Mouse (Mus musculus): ENCODE data around the gene Ctdnep1.
A peak's percentile ranks its signal among the peaks of the same experiment; 100 is the strongest.
"Not testable (repeated sequence)": the region's sequence is repeated elsewhere in the genome, so short reads cannot be mapped to it uniquely, and the experiment has no call there.

Ctdnep1 gene

DNA sequence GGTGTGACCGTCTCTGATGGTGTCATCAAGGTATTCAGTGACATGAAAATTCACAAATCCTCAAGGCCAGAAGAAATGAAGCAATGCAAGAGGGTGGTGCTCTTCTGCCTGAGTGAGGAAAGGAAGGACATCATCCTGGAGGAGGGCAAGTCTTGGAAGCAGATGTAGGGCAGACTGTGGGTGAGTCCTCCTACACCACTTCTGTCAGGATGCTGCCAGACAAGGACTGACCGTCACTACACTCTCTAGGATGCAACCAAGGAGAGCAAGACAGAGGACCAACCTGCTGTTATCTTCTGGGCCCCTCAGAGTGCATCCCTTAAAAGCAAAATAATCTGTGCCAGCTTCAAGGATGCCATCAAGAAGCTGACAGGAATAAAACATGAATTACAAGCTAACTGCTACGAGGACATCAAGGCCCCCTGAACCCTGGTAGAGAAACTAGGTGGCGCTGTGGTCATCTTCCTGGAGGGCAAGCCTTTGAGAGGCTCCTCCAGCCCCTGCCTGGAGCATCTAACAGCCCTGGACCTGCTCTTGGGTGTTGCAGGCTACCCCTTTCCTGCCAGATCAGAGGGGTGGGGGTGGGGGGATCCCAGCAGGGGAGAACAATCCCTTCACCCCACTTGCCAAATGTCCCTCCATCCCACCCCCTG is 30.0 kb upstream of the Ctdnep1 start:
- no peak for DNase-seq (ENCODE audit: low read depth, low spot score)

- no peak for DNase-seq (ENCODE audit: low read depth, low spot score)
These were observed 28.7 kb upstream of the Ctdnep1 start for GRCm38 (mm10) chr11:69952274-69952673.

DNA sequence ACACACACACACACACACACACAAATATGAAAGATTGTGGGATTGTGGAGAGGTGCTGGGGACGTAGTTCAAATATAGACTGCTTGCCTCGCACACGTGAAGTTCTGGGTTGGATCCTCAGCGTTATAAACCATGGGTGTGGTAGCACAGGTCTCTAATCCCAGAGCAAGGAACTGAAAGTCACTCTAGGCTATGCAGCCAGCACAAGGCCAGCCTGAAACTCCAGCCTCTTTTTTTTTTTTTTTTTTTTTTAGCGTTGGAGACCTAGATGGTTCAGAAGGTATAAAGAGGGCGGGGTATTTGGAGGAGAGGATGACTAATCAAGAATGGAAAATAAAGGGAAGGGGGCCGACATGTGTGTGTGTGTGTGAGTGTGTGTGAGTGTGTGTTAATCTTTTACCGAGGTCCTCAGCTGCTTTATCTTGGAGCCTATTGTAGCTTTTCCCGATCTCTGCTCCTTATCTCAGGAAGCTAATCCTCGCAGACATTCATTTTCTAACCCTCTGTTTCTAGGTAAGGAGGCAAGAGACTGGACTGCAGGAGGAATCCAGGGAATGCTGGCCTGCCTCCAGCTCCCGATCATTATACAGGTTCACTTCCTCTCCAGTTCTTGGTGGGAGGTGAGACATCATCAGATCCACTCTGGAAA is 27.6 kb upstream of the Ctdnep1 start:
- DNase-seq (ENCODE audit: low read depth, low spot score), result no peak

GRCm38 (mm10) chr11:69955618-69956017 is 25.3 kb upstream of the Ctdnep1 start:
- not testable (repeated sequence) for DNase-seq (ENCODE audit: low read depth, low spot score)

GRCm38 (mm10) chr11:69956218-69956617 is 24.7 kb upstream of the Ctdnep1 start:
- DNase-seq (ENCODE audit: low read depth, low spot score), result no peak

DNA sequence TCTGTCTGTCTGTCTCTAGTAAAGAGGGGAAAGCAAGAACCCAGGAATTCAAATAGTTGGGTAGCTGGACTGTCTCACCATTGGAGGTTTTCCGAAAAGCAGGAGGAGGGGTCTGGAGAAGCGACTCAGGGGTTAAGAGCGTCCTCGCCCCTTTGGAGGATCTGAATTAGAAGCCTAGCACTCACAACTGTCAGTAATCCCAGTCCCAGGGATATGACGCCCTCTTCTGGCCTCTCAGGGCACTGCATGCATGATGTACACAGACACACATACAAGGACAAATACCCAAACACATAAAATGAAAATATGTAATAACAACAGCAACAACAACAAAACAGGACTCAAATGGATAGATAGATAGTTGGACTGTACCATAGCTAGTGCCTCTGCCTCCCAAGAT is 20.3 kb upstream of the Ctdnep1 start:
- no peak for DNase-seq (ENCODE audit: low read depth, low spot score)

GRCm38 (mm10) chr11:69961841-69962240 is 19.1 kb upstream of the Ctdnep1 start:
- no peak for DNase-seq (ENCODE audit: low read depth, low spot score)

DNA sequence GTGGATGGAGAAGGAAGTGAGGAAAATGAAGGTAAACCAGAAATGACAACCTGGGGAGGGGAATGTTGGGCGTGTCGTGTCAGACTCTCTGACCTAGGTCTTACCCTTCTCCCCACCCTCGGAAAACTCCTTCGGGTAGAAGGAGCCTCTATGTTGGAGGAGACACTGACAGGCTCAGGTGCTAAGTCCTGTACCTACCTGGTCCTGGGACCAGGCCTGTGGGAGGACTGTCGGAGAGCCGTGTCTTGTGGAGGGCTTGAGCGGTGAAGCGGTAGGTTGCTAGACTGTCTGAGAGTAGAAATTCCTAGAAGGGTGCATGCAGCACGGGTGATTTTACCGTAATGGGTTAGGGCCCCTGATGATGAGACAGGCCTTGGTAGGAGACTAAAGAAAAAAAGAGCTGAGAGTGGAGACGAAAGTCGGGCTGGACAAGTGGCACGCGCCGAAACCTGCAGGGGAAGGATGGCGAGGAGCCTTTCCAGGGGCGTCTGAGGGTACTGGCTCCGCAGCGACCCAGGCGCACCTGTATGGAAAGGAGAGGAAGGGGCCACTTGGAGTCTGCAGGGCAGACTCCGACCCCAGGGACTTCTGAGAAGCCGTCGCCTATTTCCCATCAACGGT is 16.2 kb upstream of the Ctdnep1 start, which contains the start of gene Cldn7:
Cldn7 (plus strand) TSS at position 130 of the 621 bp plus-strand sequence.
- no peak for DNase-seq (ENCODE audit: low read depth, low spot score)

DNA sequence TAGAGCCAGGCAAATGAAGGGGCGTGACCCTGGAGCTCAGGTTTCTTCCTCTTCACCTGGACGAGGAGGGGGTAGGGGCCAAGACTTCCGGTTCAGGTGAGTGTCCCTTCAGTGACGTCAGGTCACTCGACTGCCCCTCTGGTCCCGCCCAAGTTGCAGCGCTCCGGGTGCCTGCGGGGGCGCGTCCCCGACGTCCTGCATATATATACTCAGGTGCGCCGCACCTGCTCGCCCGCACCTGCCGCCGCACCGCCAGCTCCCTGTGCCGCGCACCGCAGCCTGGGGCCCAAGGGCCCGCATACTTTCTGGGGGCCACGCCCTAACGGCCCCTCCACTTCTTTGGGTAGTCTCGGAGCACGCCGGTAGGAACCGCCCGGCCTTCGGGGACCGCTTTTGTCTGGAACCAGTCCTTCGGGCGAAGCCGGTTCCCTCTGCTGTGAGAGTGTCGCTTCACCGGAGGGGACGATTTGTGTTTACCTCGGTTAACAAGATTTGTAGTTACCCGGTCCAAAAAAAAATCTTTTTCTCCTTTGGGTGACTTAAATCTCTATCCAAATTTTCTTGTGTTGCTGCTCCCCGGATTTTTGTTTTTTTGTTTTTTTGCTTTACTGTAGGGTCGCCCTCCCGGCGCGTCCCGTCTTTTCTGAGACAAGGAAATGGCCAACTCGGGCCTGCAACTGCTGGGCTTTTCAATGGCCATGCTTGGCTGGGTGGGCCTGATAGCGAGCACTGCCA is 15.5 kb upstream of the Ctdnep1 start:
- DNase-seq (ENCODE audit: low read depth, low spot score), result no peak

DNA sequence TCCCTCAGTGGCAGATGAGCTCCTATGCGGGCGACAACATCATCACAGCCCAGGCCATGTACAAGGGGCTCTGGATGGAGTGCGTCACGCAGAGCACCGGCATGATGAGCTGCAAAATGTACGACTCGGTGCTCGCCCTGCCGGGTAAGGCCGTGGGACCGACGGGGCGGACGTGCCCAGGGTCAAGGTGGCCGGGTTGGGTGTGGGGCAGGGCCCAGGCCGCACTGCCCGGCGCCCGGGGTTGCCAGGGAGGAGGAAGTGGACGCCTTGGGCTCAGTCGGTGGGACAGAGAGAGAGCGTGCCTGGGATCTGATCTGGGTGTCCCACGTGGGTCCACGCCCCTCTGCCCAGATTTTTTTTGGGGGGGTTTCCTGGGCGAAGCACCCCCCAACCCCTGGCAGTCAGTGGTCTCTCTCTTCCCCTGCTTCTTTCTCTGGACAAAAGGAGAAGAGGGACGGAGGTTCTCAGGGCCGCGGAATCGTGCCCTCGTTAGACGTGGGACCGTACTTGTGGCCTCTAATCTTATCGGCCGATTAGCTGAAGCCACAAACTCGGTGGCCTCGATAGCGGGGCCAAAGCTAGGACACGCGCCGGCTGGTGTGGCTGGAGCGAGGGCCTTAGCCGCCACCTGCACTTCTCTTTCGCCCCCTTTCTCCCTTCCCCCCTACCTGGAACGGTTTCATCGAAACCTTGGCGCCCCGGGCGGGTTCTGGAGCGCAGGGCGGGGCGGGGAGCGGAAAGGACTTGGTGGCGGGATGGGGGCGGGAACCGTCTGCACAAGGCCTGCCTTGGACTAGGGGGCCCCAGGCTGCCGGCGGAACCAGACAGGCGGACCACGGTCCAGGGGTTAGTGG is 14.7 kb upstream of the Ctdnep1 start:
- DNase-seq (ENCODE audit: low read depth, low spot score), result no peak

DNA sequence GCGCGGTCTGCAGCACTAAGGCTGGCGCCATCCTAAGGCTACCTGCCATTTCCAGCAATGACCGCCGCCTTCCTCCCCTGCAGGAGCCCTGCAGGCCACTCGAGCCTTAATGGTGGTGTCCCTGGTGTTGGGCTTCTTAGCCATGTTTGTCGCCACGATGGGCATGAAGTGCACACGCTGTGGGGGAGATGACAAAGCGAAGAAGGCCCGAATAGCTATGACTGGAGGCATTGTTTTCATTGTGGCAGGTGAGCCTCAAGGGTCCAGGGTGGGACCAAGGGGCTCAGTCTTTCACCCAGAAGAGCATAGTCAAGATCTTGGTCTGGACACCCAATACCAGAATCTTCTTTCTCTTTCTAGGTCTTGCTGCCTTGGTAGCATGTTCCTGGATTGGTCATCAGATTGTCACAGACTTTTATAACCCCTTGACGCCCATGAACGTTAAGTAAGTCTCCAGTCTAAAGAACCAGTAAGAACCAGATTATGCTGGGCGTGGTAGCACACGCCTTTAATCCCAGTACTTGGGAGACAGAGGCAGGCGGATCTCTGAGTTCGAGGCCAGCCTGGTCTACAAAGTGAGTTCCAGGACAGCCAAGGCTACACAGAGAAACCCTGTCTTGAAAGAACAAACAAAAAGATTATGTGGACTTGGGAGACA is 14.0 kb upstream of the Ctdnep1 start:
- no peak for DNase-seq (ENCODE audit: low read depth, low spot score)

GRCm38 (mm10) chr11:69968793-69969192 is 12.2 kb upstream of the Ctdnep1 start:
- no peak for DNase-seq (ENCODE audit: low read depth, low spot score)

- DNase-seq (ENCODE audit: low read depth, low spot score), result no peak
These were observed 10.7 kb upstream of the Ctdnep1 start for GRCm38 (mm10) chr11:69970222-69970621.

GRCm38 (mm10) chr11:69970775-69971174 is 10.2 kb upstream of the Ctdnep1 start:
- no peak for DNase-seq (ENCODE audit: low read depth, low spot score)

DNA sequence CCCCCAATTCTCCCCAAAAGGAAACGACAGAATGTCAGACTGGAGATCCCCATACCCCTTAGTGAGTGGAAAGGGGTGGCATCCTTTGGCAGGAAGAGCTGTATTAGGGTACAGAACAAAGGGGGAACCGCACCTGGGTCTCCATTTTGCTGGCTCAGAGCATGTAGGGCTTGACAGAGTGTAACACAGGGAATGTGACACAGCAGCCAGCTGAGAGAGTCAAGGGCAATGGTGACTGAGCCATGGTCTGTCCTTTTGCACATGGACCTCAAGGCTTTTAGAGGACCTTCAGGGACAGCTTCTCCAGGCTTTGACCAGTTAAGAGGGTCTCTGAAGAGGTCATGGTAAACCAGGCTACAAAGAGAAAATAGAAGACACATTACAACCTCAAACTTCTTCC is 6.0 kb upstream of the Ctdnep1 start:
- no peak for DNase-seq (ENCODE audit: low read depth, low spot score)

DNA sequence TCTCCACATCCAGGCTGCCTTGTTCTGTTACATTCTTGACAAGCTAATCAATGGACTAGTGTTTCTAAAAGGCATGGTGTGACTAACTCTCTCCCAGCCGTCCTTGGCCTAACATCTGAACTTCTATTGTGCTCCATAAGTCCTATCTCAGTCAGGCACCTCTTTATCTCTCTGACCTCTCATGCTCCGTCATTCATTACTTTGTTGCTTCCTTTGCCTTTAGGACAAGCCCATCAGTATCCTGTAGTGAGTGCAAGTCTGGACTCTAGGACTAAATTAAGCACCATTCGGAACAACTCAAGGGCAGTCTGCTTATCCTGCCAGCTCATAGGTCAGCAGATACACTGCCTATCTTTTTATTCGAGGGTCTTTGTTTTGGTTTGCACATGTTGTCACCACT is 4.7 kb upstream of the Ctdnep1 start:
- DNase-seq (ENCODE audit: low read depth, low spot score), result no peak

DNA sequence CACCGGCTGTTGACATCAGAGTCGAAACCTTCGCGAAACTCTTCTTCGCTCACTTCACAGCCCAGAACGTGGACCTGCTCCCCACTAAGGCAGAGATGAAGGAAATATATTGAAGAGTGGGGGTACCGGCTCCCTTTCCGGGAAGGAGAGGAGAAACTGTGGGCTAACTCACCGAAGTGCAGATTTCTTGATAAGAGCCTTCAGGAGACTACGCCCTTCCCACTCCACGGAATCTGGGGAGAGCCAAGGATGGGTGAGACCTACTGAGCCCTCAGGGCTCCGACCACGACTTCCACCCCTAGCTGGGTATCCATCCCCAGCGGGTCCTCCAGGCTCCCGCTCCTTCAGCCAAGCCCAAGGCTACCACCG is 1.1 kb upstream of the Ctdnep1 start:
- DNase-seq (ENCODE audit: low read depth, low spot score), result no peak

- DNase-seq (ENCODE audit: low read depth, low spot score), result peak; percentile 99
These were observed 488 bp upstream of the Ctdnep1 start for GRCm38 (mm10) chr11:69980196-69981140.

- no peak for DNase-seq (ENCODE audit: low read depth, low spot score)
These were observed 1.3 kb downstream of the Ctdnep1 start, which contains the start of gene Elp5 for GRCm38 (mm10) chr11:69982225-69982624. Gene Elp5, minus strand, starts transcription at chr11:69982517.

GRCm38 (mm10) chr11:69982877-69983276 is 1.9 kb downstream of the Ctdnep1 start:
- peak; percentile 84 for DNase-seq (ENCODE audit: low read depth, low spot score)

Measured in skeletal muscle tissue, adult 2 months (tissue).